Mouse (Mus musculus): ENCODE measurements around the gene Unc93b1. TPM values are rescaled to one million over a fixed set of nuclear protein-coding genes. Genes with fewer than 3 reads are reported as not detected.
A peak's percentile ranks its signal among the peaks of the same experiment; 100 is the strongest.

Unc93b1 gene
- polyA plus RNA-seq, 1 experiment from 2014 or later = 12.1 TPM

- Histone ChIP-seq H3K27me3 (no peaks in the 10 kb centered on the region), H3K9me3 (no peaks in the 10 kb centered on the region), H3K27ac (no peak overlapping the region), H3K4me1 (replicated peaks) (peaks cover 16% of the 10 kb centered on the region), H3K4me2 (no peak overlapping the region), H3K36me3 (peaks cover 19% of the 10 kb centered on the region), H3K9ac (replicated peaks) (no peak overlapping the region), H3K4me3 (replicated peaks) (no peak overlapping the region)
- no peak for ATAC-seq (ENCODE audit: insufficient number of reproducible peaks, insufficient read depth, low FRiP score, low TSS enrichment, low read depth)
- WGBS = 91% methylated on average over 5 of the region's 5 CpGs
Measured at GRCm38 (mm10) chr19:3914535-3914934, 20.5 kb upstream of the Unc93b1 start.

- Histone ChIP-seq H3K27ac (no peak overlapping the region), H3K4me2 (no peak overlapping the region), H3K27me3 (no peaks in the 10 kb centered on the region), H3K4me3 (replicated peaks) (no peak overlapping the region), H3K4me1 (replicated peaks) (peaks cover 14% of the 10 kb centered on the region), H3K9me3 (no peaks in the 10 kb centered on the region), H3K9ac (replicated peaks) (no peak overlapping the region), H3K36me3 (no peaks in the 10 kb centered on the region)
- ATAC-seq (ENCODE audit: insufficient number of reproducible peaks, insufficient read depth, low FRiP score, low TSS enrichment, low read depth) = no peak
- 81% methylated on average over 11 of the region's 11 CpGs for WGBS
Measured at GRCm38 (mm10) chr19:3916727-3917126, 18.3 kb upstream of the Unc93b1 start.

GRCm38 (mm10) chr19:3919928-3920327, 15.1 kb upstream of the Unc93b1 start:
- Histone ChIP-seq H3K4me3 (replicated peaks) (no peak overlapping the region), H3K4me1 (replicated peaks) (no peaks in the 10 kb centered on the region; the same call in 1 of the 2 replicates), H3K27me3 (no peaks in the 10 kb centered on the region), H3K36me3 (no peaks in the 10 kb centered on the region), H3K9ac (replicated peaks) (no peak overlapping the region), H3K4me2 (no peak overlapping the region), H3K9me3 (no peaks in the 10 kb centered on the region), H3K27ac (no peak overlapping the region)
- ATAC-seq (ENCODE audit: insufficient number of reproducible peaks, insufficient read depth, low FRiP score, low TSS enrichment, low read depth) = no peak

- WGBS = 53% methylated on average over 10 of the region's 10 CpGs
- no peaks in the 10 kb centered on the region for H3K9me3 ChIP-seq
- H3K4me2 ChIP-seq = no peak overlapping the region
- H3K9ac ChIP-seq (replicated peaks) = no peak overlapping the region
- no peaks in the 10 kb centered on the region for H3K36me3 ChIP-seq
- H3K4me1 ChIP-seq (replicated peaks) = no peaks in the 10 kb centered on the region; the same call in 1 of the 2 replicates
- no peaks in the 10 kb centered on the region for H3K27me3 ChIP-seq
- no peak for ATAC-seq (ENCODE audit: insufficient number of reproducible peaks, insufficient read depth, low FRiP score, low TSS enrichment, low read depth)
- peak overlapping the region; percentile 35; the same call in 1 of the 2 replicates for H3K27ac ChIP-seq
- no peak overlapping the region for H3K4me3 ChIP-seq (replicated peaks)
Measured at GRCm38 (mm10) chr19:3922661-3923371, 12.2 kb upstream of the Unc93b1 start.

GRCm38 (mm10) chr19:3923586-3923985, 11.4 kb upstream of the Unc93b1 start:
- 58% methylated on average over 13 of the region's 13 CpGs for WGBS
- peak; percentile 24; the same call in 1 of the 2 replicates for ATAC-seq (ENCODE audit: insufficient number of reproducible peaks, insufficient read depth, low FRiP score, low TSS enrichment, low read depth)
- Histone ChIP-seq H3K9me3 (no peaks in the 10 kb centered on the region), H3K27me3 (no peaks in the 10 kb centered on the region), H3K9ac (replicated peaks) (no peak overlapping the region), H3K36me3 (no peaks in the 10 kb centered on the region), H3K4me1 (replicated peaks) (no peaks in the 10 kb centered on the region; the same call in 1 of the 2 replicates), H3K27ac (peak overlapping the region; percentile 35; the same call in 1 of the 2 replicates), H3K4me2 (no peak overlapping the region), H3K4me3 (replicated peaks) (no peak overlapping the region)

- no peak overlapping the region for H3K9ac ChIP-seq (replicated peaks)
- no peak for ATAC-seq (ENCODE audit: insufficient number of reproducible peaks, insufficient read depth, low FRiP score, low TSS enrichment, low read depth)
- peaks cover 1% of the 10 kb centered on the region for H3K4me1 ChIP-seq (replicated peaks)
- H3K9me3 ChIP-seq = no peaks in the 10 kb centered on the region
- peak overlapping the region; percentile 13; the same call in 1 of the 2 replicates for H3K27ac ChIP-seq
- whole genome bisulfite sequencing = 83% methylated on average over 8 of the region's 8 CpGs
- no peak overlapping the region for H3K4me3 ChIP-seq (replicated peaks)
- no peaks in the 10 kb centered on the region for H3K27me3 ChIP-seq
- H3K36me3 ChIP-seq = no peaks in the 10 kb centered on the region
- H3K4me2 ChIP-seq = no peak overlapping the region
Measured at GRCm38 (mm10) chr19:3924190-3924589, 10.8 kb upstream of the Unc93b1 start.

- no peak overlapping the region for H3K4me3 ChIP-seq (replicated peaks)
- H3K9me3 ChIP-seq = no peaks in the 10 kb centered on the region
- H3K9ac ChIP-seq (replicated peaks) = no peak overlapping the region
- H3K4me2 ChIP-seq = no peak overlapping the region
- no peaks in the 10 kb centered on the region for H3K36me3 ChIP-seq
- ATAC-seq (ENCODE audit: insufficient number of reproducible peaks, insufficient read depth, low FRiP score, low TSS enrichment, low read depth) = no peak
- 93% methylated on average over 7 of the region's 7 CpGs for WGBS
- H3K4me1 ChIP-seq (replicated peaks) = peaks cover 7% of the 10 kb centered on the region
- H3K27me3 ChIP-seq = no peaks in the 10 kb centered on the region
- H3K27ac ChIP-seq = no peak overlapping the region
Measured at GRCm38 (mm10) chr19:3924868-3925267, 10.1 kb upstream of the Unc93b1 start.

- no peak overlapping the region for H3K4me3 ChIP-seq (replicated peaks)
- H3K9ac ChIP-seq (replicated peaks) = no peak overlapping the region
- 82% methylated on average over 6 of the region's 6 CpGs for WGBS
- H3K9me3 ChIP-seq = no peaks in the 10 kb centered on the region
- H3K36me3 ChIP-seq = no peaks in the 10 kb centered on the region
- no peak for ATAC-seq (ENCODE audit: insufficient number of reproducible peaks, insufficient read depth, low FRiP score, low TSS enrichment, low read depth)
- H3K4me2 ChIP-seq = no peak overlapping the region
- no peak overlapping the region for H3K27ac ChIP-seq
- H3K27me3 ChIP-seq = no peaks in the 10 kb centered on the region
- H3K4me1 ChIP-seq (replicated peaks) = peaks cover 7% of the 10 kb centered on the region
Measured at GRCm38 (mm10) chr19:3925859-3926258, 9.1 kb upstream of the Unc93b1 start.

GRCm38 (mm10) chr19:3926279-3926678, 8.7 kb upstream of the Unc93b1 start:
- peaks cover 7% of the 10 kb centered on the region for H3K4me1 ChIP-seq (replicated peaks)
- no peak overlapping the region for H3K27ac ChIP-seq
- WGBS = 62% methylated on average over 3 of the region's 3 CpGs
- no peak overlapping the region for H3K4me3 ChIP-seq (replicated peaks)
- H3K27me3 ChIP-seq = no peaks in the 10 kb centered on the region
- ATAC-seq (ENCODE audit: insufficient number of reproducible peaks, insufficient read depth, low FRiP score, low TSS enrichment, low read depth) = no peak
- H3K36me3 ChIP-seq = no peaks in the 10 kb centered on the region
- no peaks in the 10 kb centered on the region for H3K9me3 ChIP-seq
- no peak overlapping the region for H3K4me2 ChIP-seq
- no peak overlapping the region for H3K9ac ChIP-seq (replicated peaks)

- no peaks in the 10 kb centered on the region for H3K9me3 ChIP-seq
- no peak overlapping the region for H3K27ac ChIP-seq
- H3K36me3 ChIP-seq = no peaks in the 10 kb centered on the region
- 69% methylated on average over 6 of the region's 6 CpGs for WGBS
- peaks cover 7% of the 10 kb centered on the region for H3K4me1 ChIP-seq (replicated peaks)
- no peak overlapping the region for H3K4me3 ChIP-seq (replicated peaks)
- H3K4me2 ChIP-seq = no peak overlapping the region
- H3K27me3 ChIP-seq = no peaks in the 10 kb centered on the region
- H3K9ac ChIP-seq (replicated peaks) = no peak overlapping the region
- ATAC-seq (ENCODE audit: insufficient number of reproducible peaks, insufficient read depth, low FRiP score, low TSS enrichment, low read depth) = no peak
Measured at GRCm38 (mm10) chr19:3926685-3927084, 8.3 kb upstream of the Unc93b1 start.

- WGBS = 85% methylated on average over 4 of the region's 4 CpGs
- no peaks in the 10 kb centered on the region for H3K9me3 ChIP-seq
- H3K36me3 ChIP-seq = no peaks in the 10 kb centered on the region
- no peak for ATAC-seq (ENCODE audit: insufficient number of reproducible peaks, insufficient read depth, low FRiP score, low TSS enrichment, low read depth)
- no peak overlapping the region for H3K9ac ChIP-seq (replicated peaks)
- no peaks in the 10 kb centered on the region for H3K27me3 ChIP-seq
- H3K4me3 ChIP-seq (replicated peaks) = no peak overlapping the region
- peaks cover 7% of the 10 kb centered on the region for H3K4me1 ChIP-seq (replicated peaks)
- no peak overlapping the region for H3K4me2 ChIP-seq
- no peak overlapping the region for H3K27ac ChIP-seq
Measured at GRCm38 (mm10) chr19:3927989-3928388, 7.0 kb upstream of the Unc93b1 start.

GRCm38 (mm10) chr19:3928779-3929178, 6.2 kb upstream of the Unc93b1 start:
- Histone ChIP-seq H3K27ac (no peak overlapping the region; the same call in 1 of the 2 replicates), H3K4me1 (replicated peaks) (peaks cover 7% of the 10 kb centered on the region), H3K4me3 (replicated peaks) (no peak overlapping the region), H3K36me3 (no peaks in the 10 kb centered on the region), H3K27me3 (no peaks in the 10 kb centered on the region), H3K9ac (replicated peaks) (no peak overlapping the region), H3K9me3 (no peaks in the 10 kb centered on the region), H3K4me2 (no peak overlapping the region)
- no peak for ATAC-seq (ENCODE audit: insufficient number of reproducible peaks, insufficient read depth, low FRiP score, low TSS enrichment, low read depth)
- 79% methylated on average over 4 of the region's 4 CpGs for WGBS

Measured in limb, embryonic 12.5 days (tissue).